Mouse (Mus musculus) 416B (cell line): ENCODE data around the gene Neo1.

Source experiments
- DNase-seq: peaks from one replicate; pipeline ENCODE4 v3.0.0; 2011; ENCODE audit warnings: low read depth

The Neo1 gene

DNA sequence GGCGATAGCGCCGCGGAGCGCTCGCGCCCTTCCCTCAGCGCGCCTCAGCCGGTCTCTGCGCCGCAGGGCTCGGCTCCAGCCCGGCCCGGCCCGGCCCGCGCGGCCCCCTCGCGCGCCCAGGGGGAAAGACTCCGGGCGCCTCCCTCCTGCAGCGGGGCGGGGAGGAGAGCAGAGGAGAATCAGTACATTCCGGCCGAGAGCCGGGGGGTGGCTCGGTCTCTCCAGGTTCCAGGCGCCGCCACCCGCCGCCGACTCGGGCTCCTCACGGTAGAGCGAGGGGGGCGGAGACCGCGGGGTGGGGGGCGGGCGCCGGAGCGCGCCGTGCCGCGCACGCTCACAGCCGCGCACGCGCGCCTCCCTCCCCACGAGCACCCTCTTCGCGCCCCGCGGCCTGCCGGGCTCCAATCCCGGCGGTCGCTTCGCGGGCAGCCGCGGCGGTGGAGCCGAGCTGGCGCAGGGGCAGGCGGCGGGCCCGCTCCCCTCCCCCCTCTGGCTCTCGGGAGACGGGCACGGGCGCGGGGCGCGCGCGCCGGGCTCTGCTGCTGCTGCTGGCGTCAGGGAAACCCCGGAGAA lies at the start of gene Neo1:
Neo1 (minus strand) TSS at position 283 of the 573 bp plus-strand sequence.
- no peak for DNase-seq

DNA sequence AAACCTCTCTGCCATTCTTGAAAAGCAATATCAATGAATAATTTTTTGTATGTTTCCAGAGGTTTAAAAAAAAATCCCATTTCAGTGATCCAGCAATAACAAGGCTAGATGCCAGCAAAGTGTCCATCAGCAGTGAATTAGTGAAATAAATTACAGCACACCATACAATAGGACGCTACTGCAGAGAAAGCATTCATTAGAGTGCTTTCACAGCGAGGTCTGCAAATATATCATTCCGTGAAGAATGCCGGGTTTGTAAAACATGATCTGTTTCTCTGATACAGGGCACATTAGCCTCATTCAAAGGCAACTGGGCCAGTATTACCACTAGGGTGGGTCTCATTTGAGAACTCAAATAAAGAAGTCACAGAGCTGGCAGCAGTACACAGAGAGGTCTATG lies 39.4 kb upstream of the Neo1 start:
- DNase-seq, result no peak

DNA sequence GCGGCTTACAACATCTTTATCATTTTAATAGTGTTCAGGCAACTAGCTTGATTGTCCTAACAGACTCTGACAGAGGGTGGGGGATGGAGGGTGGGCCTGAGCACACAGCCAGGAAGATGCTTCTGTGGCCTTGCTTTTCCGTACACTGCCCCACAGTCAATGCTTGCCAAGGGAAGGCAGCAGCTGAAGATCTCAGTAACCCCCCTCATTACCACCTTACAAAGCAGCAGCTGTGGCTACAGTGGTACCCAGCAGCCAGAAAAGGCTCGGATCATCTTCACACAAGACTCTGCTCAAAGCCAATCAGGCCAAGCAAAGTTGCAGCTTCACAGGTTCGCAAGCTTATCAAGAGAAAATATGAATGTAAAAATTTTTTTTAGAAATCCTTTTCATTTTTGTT lies 37.6 kb upstream of the Neo1 start:
- no peak for DNase-seq

DNA sequence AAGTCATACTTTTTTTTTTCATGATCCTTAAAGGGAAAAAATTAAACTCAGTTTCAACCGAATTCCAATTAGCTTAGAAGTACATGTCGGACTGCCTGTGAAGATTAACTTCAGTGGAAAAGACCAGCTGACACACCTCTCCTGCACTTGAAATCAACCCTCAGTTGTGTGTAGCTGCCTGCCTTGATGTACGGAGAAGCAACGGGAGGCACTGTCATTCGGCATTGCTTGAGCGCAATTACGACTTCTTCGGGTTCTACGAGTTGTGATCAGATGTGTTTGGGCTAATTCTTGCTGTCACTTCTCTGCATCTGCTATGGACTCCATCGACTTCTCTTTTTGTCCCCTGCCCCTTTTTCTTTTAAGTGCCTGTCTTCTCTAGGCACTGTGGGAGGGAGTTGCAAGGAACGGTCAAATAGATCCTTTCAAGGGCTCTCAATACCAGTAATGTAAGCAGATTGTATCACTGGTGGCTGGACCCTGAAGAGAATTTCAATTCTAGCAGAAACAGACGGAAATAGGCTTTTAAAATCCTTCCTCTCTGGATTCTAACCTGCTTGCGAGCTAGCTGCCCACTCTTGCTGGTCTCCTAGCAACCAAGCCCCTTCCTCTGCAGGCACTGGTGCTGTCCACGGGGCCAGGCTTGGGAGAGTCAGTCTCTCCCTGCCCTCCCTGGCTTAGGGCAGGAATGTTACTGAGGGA lies 36.0 kb upstream of the Neo1 start:
- DNase-seq, result no peak

DNA sequence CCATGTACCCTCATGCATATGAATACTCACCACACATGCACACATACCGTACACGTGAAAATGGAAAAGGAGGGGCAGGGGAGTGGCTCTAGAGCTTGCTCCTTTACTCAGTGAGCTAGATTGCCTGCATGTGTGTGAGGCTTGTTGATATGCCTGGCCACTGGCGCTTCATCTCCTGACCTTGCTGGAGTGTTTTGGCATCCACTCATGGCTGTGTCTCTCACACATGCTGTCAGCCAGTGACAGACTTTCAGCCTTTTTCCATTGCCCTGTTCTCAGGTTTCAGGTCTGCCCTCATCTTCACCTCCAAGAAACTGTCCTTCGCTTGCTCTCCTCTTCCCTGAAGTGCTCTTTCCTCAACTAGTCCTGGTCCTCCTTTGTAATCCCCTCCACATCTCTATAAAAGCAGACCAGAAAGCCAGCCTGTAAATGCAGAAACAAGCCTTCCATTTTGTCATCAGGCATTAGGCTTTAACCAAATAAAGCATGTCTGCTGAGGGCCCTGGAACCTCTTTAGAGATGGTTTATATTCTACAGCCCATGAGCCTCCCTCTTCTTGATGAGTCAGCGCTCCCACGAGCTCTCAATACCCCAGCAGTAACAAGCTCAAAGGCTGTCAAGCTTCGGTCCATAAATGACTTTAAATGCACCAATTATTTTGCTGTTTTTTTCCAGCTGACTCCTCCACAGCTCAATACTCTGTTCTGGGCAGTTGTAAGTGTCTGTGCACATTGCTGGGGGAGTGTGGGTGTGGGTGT lies 35.2 kb upstream of the Neo1 start:
- no peak for DNase-seq

DNA sequence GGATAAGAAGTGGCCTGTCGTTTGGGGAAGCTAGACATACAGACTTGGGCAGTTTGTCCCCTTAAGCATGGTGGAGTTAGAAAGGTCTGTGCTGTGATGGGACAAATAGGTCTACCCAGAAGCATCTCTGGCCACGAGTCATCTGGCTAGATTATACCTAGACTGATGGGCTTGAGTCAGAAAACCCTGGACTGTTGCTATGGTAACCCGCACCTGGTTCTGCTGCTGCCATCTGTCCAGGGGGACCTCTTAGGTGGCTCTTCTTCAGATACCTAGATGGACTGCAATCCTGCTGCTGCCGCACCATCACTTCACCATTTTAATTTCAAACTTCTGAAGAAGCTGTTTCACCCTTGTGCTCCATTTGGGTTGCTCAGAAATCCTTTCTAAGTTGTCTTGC lies 34.0 kb upstream of the Neo1 start:
- no peak for DNase-seq

DNA sequence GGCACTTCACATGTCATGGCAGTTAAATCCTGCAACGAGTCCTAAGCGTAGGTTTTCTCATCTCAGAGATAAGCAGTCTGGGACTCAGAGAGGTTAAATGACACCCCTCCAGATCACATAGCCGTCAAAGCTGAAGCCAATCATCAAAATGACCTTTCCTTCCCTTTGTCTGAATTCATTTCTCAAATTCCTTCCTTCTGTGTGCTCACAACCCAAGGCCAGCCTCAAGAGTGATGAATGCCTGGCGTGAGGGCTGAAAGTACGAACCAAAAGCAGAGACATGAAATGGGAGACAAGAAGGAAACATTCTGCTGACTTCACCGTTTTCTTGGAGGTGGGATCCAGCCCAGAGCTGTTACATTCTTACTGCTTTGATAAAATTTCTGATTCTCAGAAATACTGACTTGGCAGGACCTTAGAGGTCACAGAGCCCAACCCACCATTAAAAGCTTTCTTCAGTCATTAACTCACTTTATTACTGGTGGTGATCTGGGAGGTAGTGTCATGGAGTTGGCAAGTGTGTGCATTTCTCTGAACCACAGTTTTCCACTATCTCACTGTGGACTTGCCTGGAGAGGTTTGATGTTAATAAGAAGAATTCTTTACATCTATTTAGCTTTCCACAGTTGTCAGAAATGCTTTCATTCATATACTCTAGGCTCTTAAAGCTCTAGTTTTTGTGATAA lies 29.5 kb upstream of the Neo1 start:
- no peak for DNase-seq

DNA sequence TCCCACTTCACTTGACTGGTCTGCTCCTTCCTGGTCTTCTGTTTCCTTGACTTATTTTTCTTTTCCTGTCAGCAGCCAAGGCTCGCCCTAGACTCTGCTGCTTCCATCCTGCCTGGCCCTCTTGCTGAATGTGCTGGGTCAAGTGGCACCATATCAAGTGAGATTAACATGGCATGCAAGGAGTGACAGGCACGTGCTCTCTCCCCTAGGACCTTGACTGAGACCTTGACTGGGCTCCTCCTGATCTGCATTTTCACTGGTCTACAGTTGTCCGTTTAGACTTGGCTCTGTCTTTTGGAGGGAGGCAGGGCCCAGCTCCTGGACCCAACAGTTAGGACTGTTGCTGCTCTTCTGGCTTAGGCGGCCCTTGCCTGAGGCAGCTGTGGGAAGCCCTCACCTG lies 26.2 kb upstream of the Neo1 start:
- DNase-seq, result no peak

DNA sequence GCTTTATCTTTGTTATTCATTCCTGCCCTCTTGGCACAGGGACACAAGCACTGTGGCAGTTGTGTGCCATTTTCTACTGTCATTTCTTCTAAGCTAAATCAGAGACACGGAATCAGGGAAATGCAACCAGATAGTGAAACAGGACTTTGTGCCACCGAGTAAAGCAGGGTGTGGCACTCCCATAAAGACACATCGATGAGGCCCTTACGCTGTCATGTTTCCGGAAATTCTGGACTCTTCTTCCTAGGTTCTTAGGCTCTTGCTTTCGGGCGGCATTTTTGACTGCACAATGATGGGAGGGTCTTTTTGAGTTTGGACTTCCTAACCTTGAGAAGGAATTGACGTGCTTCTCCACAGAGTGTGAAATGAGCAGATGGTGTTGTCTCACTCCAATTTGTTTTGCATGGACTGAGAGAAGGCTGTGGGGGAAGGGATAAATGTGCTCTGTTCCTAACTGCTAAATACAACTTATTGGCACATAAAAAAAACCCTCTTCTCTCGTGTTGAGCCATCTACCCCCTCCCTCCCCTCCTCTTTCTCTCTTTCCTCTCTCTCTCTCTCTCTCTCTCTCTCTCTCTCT lies 23.9 kb upstream of the Neo1 start:
- DNase-seq, result no peak

DNA sequence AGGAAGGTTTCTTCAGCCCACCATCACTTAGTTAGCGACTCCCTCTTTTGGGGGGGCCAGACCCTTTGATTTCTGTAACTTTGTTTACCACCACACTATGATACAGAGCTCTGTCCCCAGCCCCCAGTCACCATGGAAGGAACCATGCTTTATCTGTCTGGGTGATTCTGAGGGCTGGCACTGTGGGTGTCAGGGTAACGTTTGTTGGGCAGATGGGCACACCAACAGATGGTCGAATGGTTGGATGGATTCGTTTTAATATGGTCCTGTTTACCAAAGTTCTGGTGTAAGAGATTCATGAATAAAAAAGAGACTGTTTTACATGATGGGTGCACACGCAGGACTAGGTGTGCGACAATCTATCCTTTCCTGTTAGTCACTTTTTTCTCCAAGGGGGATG lies 22.9 kb upstream of the Neo1 start:
- DNase-seq, result no peak

DNA sequence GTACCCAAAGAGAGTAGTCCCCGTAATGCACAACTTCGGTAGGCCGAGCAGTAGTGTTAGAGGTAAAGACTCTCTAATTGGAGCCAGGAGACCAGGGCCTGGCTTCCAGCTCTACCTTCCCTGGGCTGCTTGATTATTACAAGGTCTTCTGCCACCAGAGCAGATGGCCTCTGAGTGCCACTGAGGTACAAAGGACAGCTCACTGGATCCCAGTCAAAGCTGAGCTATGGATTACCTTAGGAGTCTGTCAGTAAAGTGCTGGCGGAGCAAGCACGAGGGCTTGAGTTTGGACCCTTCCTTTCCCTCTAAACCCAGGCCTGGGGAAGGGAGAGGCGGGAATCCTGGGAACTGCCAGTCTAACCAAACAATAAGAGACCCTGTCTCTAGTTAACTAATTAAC lies 21.8 kb upstream of the Neo1 start:
- no peak for DNase-seq

DNA sequence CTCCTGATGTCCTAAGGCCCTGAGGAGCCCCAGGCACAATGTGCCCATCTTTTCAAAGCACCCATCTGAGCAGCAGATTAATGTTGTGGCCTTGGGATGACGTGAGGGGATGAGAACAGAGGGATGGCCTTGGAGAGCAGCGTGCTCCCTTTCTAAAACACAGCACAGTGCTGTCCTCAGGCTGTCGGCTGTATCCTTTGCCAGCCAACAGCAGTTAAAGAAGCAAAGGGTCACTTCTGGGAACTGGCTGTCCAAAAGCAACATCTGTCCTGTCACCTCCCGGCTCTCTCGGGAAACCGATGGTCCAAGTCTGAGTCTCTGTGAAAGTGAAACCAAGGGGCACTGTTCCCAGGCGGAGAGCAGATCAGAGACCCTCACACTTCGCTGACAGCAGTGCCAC lies 20.0 kb upstream of the Neo1 start:
- no peak for DNase-seq

DNA sequence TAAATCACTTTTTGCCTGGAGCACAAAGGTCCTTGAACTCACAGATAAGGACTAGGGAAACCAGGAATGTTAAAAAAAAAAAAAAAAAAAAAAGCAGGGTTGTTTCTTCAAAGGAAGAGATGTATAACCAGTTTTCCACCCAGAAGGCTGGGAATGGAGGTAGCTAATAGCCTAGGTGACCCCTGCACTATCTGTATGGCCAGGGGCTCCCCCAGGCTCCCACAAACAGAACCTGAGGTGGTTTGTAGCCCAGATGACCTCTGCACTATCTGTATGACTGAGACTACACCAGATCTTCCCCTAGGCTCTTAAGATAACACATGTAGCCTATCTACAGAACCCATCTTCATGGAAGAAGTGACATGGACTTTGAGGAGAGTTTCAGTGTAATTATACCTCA lies 5.6 kb upstream of the Neo1 start:
- DNase-seq, result no peak

DNA sequence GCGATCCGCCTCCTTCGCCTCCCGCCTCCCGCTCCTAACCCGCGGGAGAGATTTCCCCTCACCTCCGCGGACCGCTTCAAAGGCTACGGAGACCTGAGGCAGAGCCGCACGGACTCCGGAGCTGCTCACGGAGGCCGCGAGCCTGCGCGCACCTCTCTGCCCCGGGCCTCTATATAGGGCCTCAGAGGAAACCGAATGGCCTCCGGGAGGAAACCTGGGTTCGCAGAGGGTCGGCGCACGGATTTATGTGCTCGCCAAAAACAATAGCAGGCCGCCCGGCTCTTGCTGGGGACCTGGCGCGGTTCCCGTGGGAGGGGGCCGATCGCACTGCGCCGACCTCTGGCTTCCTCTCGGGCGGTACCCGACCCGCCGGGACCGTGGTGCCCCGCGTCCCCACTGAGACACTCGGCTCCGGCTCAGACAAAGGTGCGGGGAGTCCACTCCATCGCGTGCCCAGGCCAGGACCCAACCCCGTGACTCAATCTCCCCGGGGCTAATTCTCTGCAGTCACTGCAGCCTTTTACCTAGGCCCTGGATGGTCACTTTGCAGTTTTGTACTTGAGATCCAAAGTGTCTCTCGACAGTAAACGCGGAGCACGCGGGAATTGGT lies 596 bp upstream of the Neo1 start:
- DNase-seq, result no peak

DNA sequence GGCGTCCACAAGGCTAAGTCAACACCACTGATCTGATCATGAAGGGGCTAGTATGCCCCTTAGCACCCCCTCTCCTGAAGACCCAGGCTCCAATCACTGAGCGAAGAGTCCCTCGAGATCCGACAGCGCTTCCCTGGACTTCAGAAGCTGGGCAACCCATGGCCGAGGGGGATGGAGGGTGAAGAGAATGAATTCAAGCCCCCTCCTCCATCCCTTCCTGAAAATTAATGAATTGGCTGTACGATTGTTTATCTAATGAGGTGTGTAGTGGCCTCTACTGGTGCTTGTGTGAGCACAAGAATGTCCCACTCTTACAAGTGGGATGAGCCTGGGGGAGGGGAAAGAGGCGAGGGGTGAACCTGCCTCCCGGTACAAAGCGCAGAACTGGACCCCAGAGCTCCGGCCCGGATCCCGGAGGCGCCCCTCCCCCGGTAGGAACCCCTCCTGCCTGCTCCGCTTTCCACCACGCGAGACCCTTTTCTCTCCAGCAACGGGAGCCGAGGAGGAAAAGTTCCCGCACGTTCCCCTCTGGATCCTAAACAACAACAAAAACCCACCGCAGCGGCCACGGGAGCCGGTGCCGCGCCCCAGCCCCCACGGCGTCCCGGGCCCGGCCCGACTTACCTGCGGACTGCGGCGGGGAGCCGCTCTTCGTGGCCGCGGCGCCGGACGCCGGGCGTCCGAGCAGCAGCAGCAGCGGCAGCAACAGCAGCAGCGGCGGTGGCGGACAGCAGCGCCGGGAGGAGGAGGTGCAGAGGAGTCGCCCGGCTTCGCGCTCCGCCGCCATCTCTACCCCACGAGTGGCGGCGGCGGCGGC lies 691 bp downstream of the Neo1 start:
- no peak for DNase-seq

DNA sequence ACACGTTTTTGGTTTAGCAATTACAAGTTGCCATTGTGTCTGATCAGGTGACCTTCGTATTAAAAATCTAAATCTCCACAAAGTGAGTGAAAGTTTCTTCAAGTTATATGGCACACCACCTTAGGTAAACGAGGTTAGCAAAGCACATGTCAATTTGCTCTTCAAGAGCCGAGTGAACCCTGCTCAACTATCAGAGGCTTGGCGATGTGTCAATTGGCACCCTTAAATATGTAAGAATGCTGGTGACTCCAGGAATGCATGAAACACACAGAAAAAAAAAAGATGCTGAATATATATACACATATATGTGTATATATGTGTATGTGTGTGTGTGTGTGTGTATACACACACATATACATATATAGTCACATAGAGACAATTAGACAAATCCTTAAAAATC lies 1.4 kb downstream of the Neo1 start:
- no peak for DNase-seq

DNA sequence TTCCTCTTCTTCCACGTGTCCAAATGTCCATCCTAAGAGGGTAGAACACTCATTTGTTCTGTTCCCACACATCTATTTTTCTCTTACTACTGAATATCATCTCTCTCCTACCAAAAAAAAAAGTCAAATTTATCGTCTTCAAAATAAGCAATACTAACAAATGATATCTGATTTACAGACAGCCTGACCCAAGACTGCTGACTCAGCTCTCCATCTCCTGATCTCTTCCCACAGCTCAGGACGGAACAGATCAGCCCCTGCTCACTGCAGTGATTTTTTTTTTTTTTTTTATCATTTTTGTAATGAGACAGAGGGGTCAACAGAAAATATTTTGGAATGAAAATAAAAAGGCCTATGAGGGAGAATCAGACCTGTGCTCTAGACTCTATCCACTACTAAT lies 2.7 kb downstream of the Neo1 start:
- DNase-seq, result no peak

DNA sequence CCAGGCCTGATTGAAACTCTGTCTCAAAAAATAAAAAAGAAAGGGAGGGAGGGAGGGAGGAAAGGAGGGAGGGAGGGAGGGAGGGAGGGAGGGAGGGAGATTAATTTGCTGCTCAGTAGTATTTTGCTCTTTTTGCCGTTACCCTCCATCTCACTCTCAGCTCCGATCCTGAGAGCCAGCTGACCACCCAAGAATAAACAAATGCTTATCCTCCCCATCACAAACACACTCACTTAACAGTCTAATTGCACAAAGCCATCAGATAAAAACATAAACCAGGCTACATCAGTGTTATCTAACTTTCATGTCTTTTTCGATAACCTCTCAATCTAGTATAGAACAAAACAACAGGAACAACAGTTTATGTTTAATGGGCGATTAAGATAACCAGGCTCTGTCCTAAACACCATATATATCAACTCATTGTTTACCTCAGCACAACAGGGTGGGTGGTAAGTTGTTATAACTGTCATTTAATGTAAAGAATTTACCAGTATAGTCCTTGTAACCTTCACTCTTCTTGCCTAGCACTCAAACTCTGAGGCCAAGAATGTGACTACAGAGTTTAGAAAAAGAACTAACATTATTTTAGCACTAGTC lies 11.9 kb downstream of the Neo1 start:
- no peak for DNase-seq

DNA sequence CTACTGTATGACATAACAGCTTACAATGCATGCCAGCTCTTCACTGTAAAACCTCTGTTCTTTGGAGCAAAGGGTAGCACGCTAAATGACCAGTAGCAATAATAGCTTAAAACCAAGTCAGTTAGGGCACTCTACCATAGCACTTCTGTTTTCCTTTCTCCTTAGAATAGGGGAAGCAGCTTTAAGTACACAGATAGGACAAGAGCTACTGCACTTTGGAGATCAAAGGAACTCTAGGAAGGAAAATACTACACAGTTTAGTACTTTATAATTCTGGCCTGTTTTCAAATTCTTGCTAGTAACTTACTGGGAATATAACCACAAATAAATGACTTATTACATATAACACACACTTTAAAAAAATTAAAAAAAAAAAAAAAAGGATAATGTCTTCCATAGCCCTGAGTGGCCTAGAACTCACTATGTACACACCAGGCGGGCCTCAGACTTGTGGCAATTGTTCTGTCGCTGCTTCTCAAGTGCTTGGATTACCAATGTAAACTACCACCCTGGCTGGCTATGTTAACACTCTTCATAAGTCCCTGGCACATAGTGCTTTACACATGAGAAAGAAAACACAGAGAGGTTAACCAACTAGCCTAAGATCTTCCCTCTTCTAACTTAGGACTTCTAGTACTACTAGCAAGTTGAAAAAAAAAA lies 20.1 kb downstream of the Neo1 start:
- DNase-seq, result no peak

DNA sequence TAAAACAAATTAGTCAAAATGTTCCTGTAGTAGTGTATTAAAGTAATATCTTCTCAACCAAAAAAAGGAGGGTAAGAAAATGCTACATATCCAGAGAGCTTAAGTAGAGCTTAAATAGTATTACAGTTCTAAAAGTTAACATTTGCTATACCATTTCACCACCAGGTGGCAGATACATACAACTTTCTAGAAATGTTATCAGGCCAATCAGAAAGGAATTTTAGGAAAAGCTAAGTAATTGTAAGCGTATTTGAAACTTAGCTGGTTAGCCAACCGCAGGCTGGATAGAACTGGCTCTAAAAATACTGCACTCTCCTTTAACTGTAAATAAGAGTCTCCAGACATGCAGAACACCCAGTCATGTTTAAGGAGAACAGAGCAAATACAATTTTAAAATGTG lies 22.9 kb downstream of the Neo1 start:
- peak; percentile 56 for DNase-seq
